Mouse (Mus musculus): ENCODE results near the gene Atxn1. TPM values are rescaled to one million over a fixed set of nuclear protein-coding genes. Genes with fewer than 3 reads are reported as not detected.
A peak's percentile ranks its signal among the peaks of the same experiment; 100 is the strongest.

Gene Atxn1
- total and polyA plus RNA-seq, 3 experiments, result 8.0 to 13.1 (median 9.7) TPM

GRCm38 (mm10) chr13:45745851-45746773 is 218.7 kb downstream of the Atxn1 start:
- peaks cover 19 to 68% of the 10 kb centered on the region in 2 experiments for H3K4me1 ChIP-seq (ENCODE audit: control insufficient read depth in 1 of 2, insufficient read depth in 2 of 2)
- H3K27me3 ChIP-seq (replicated peaks), result no peaks in the 10 kb centered on the region
- H3K4me2 ChIP-seq (ENCODE audit: insufficient read depth, low read depth, poor library complexity, severe bottlenecking), result no peak overlapping the region
- H3K4me3 ChIP-seq (replicated peaks in 1 of 3; ENCODE audit: low read depth in 2 of 3, low read length in 2 of 3, poor library complexity in 1 of 3), result no peak overlapping the region
- H3K36me3 ChIP-seq (replicated peaks in 1 of 2; ENCODE audit: control insufficient read depth in 1 of 2, insufficient read depth in 1 of 2, low read length in 1 of 2), result peaks cover 10 to 80% of the 10 kb centered on the region in 2 experiments
- TF ChIP-seq ZC3H11A (IDR thresholded peaks at IDR 0.05; ENCODE audit: low read depth, low read length), result no peak
- TF ChIP-seq ZMIZ1 (IDR thresholded peaks at IDR 0.05; ENCODE audit: low read depth, low read length), result no peak
- TF ChIP-seq CTCF (conservative IDR thresholded peaks at IDR 0.05 in 1 of 2, IDR thresholded peaks at IDR 0.05 in 1 of 2; ENCODE audit: low read depth in 2 of 2, low read length in 2 of 2), result peak in 1 of 2 experiments; percentile 63; a peak in 3 of 4 replicates
- peak; percentile 54 for TF ChIP-seq SMC3 (IDR thresholded peaks at IDR 0.05; ENCODE audit: low read depth, low read length)
- peak; percentile 67 for TF ChIP-seq RAD21 (IDR thresholded peaks at IDR 0.05; ENCODE audit: low read depth, low read length)
- no peak overlapping the region for H3K9ac ChIP-seq (ENCODE audit: insufficient read depth, low read depth)
- DNase-seq (ENCODE audit: extremely low read depth), result peak; percentile 73
- in situ Hi-C loops (cut with MboI; ENCODE audit: low pct_ligation_motif_present, low pct_unique_long_range_greater_than_20kb, low sequenced_read_pairs), result no loop called here
- no peaks in the 10 kb centered on the region for H3K9me3 ChIP-seq (replicated peaks; ENCODE audit: low read length)
- dilution Hi-C loops (cut with MboI; ENCODE audit: extremely low pct_ligation_motif_present, extremely low pct_unique_long_range_greater_than_20kb, low sequenced_read_pairs), result no loop called here
- no peaks in the 10 kb centered on the region; the same call in 1 of the 2 replicates for H3K79me2 ChIP-seq (replicated peaks; ENCODE audit: control insufficient read depth, extremely low read depth, insufficient read depth, poor library complexity, severe bottlenecking)
- H3K27ac ChIP-seq (ENCODE audit: insufficient read depth, low read depth), result no peak overlapping the region

GRCm38 (mm10) chr13:45744803-45745432 is 219.9 kb downstream of the Atxn1 start:
- Histone ChIP-seq H3K27ac (ENCODE audit: insufficient read depth, low read depth) (no peak overlapping the region), H3K9me3 (replicated peaks; ENCODE audit: low read length) (no peaks in the 10 kb centered on the region), H3K9ac (ENCODE audit: insufficient read depth, low read depth) (no peak overlapping the region), H3K4me3 (replicated peaks in 1 of 3; ENCODE audit: low read depth in 2 of 3, low read length in 2 of 3, poor library complexity in 1 of 3) (no peak overlapping the region), H3K27me3 (replicated peaks) (no peaks in the 10 kb centered on the region), H3K4me2 (ENCODE audit: insufficient read depth, low read depth, poor library complexity, severe bottlenecking) (no peak overlapping the region), H3K79me2 (replicated peaks; ENCODE audit: control insufficient read depth, extremely low read depth, insufficient read depth, poor library complexity, severe bottlenecking) (no peaks in the 10 kb centered on the region; the same call in 1 of the 2 replicates), H3K4me1 (ENCODE audit: control insufficient read depth in 1 of 2, insufficient read depth in 2 of 2) (peaks cover 16 to 56% of the 10 kb centered on the region in 2 experiments), H3K36me3 (replicated peaks in 1 of 2; ENCODE audit: control insufficient read depth in 1 of 2, insufficient read depth in 1 of 2, low read length in 1 of 2) (peaks cover 10 to 85% of the 10 kb centered on the region in 2 experiments)
- dilution Hi-C loops (cut with MboI; ENCODE audit: extremely low pct_ligation_motif_present, extremely low pct_unique_long_range_greater_than_20kb, low sequenced_read_pairs) (no loop called here), in situ Hi-C loops (cut with MboI; ENCODE audit: low pct_ligation_motif_present, low pct_unique_long_range_greater_than_20kb, low sequenced_read_pairs) (no loop called here)
- DNase-seq (ENCODE audit: extremely low read depth), result no peak
- TF ChIP-seq MAFK (IDR thresholded peaks at IDR 0.05; ENCODE audit: insufficient replicate concordance, low read length), result no peak
- TF ChIP-seq BHLHE40 (IDR thresholded peaks at IDR 0.05; ENCODE audit: low read depth, low read length), result 0 out of 2 replicates have a peak, but pooled peaks have one; percentile 5

GRCm38 (mm10) chr13:45743848-45744247 is 221.0 kb downstream of the Atxn1 start:
- H3K9ac ChIP-seq (ENCODE audit: insufficient read depth, low read depth), result no peak overlapping the region
- no peaks in the 10 kb centered on the region for H3K9me3 ChIP-seq (replicated peaks; ENCODE audit: low read length)
- H3K36me3 ChIP-seq (replicated peaks in 1 of 2; ENCODE audit: control insufficient read depth in 1 of 2, insufficient read depth in 1 of 2, low read length in 1 of 2), result peaks cover 11 to 85% of the 10 kb centered on the region in 2 experiments
- no peaks in the 10 kb centered on the region for H3K27me3 ChIP-seq (replicated peaks)
- H3K4me3 ChIP-seq (replicated peaks in 1 of 3; ENCODE audit: low read depth in 2 of 3, low read length in 2 of 3, poor library complexity in 1 of 3), result no peak overlapping the region
- dilution Hi-C loops (cut with MboI; ENCODE audit: extremely low pct_ligation_motif_present, extremely low pct_unique_long_range_greater_than_20kb, low sequenced_read_pairs), result no loop called here
- no peak overlapping the region for H3K4me2 ChIP-seq (ENCODE audit: insufficient read depth, low read depth, poor library complexity, severe bottlenecking)
- no peak overlapping the region for H3K27ac ChIP-seq (ENCODE audit: insufficient read depth, low read depth)
- in situ Hi-C loops (cut with MboI; ENCODE audit: low pct_ligation_motif_present, low pct_unique_long_range_greater_than_20kb, low sequenced_read_pairs), result no loop called here
- TF ChIP-seq TCF12 (IDR thresholded peaks at IDR 0.05; ENCODE audit: low read depth, low read length), result no peak
- no peak for TF ChIP-seq MAFK (IDR thresholded peaks at IDR 0.05; ENCODE audit: insufficient replicate concordance, low read length)
- no peak for TF ChIP-seq BHLHE40 (IDR thresholded peaks at IDR 0.05; ENCODE audit: low read depth, low read length)
- TF ChIP-seq HCFC1 (IDR thresholded peaks at IDR 0.05; ENCODE audit: low read depth, low read length), result no peak
- TF ChIP-seq IRF4 (IDR thresholded peaks at IDR 0.05; ENCODE audit: low read depth, low read length), result no peak
- no peak for DNase-seq (ENCODE audit: extremely low read depth)
- H3K4me1 ChIP-seq (ENCODE audit: control insufficient read depth in 1 of 2, insufficient read depth in 2 of 2), result peaks cover 15 to 46% of the 10 kb centered on the region in 2 experiments
- no peaks in the 10 kb centered on the region; the same call in 1 of the 2 replicates for H3K79me2 ChIP-seq (replicated peaks; ENCODE audit: control insufficient read depth, extremely low read depth, insufficient read depth, poor library complexity, severe bottlenecking)
